9 mouse cellular contexts compared by ENCODE assay signal in the genomic region with DNA sequence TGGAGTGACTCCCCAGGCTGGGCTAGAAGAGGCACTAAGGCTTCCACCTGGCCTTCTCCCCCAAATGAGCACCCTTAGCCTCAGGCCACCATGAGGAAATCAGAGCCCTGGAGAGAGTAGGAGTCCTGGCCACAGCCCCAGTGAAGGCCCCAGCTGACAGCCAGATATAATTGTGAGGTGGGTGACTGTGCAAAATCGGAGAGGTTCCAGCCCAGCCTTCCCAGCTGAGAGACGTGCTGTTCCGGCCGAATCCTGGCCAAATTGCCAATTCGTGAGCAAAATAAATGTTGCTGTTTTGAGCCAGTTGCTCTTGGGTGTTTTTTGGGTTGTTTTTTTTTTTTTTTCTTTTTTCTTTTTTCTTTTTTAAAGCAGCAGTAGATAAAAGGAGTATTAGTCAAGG.
DNase-seq lines count a peak whose midpoint lies in the region; ATAC-seq lines count a peak whose summit lies in the region.
"Had no signal": no experiment of that assay in that cellular context is flagged by ENCODE, and none has a peak within 500 bp of the region (broad histone marks: within the 10 kb centered on the region; RNA-seq: fewer than 3 reads in every experiment).

No protein-coding gene starts in this region.

- ATAC-seq in megakaryocyte-erythroid progenitor cell, adult 5-6 weeks (replicated peaks; ENCODE audit: low FRiP score, low TSS enrichment, poor library complexity, severe bottlenecking): no peak

- DNase-seq in heart, postnatal 25 days (ENCODE audit: low spot score): peak; percentile 6
- DNase-seq in heart, postnatal 4 days: no peak
- peak; percentile 20 to 57 for DNase-seq in frontal cortex, adult 2 months (ENCODE audit: extremely low spot score in 1 of 2, low spot score in 1 of 2)
- DNase-seq in layer of hippocampus, adult 18-20 months (ENCODE audit: low spot score in 2 of 2): peak; percentile 36 to 61
- peak; percentile 23 for DNase-seq in lung, postnatal 36 days
- DNase-seq in c-Kit-positive CD71-positive TER-119-positive erythroid progenitor cells, embryonic 14.5 days (ENCODE audit: low spot score): no peak
- DNase-seq: embryo, embryonic 11 days; thymus, postnatal 4 days had no signal

- intact Hi-C loops in heart, postnatal 25 days (cut with DNase I): no loop called here

Comparison
In these comparisons a context has a peak if more than half of its experiments do, and no peak if none do; other contexts are left out.
1. DNase-seq: peak in heart, postnatal 25 days (single experiment), frontal cortex, adult 2 months (2 of 2), layer of hippocampus, adult 18-20 months (2 of 2) and lung, postnatal 36 days (single experiment); none in heart, postnatal 4 days (single experiment) and c-Kit-positive CD71-positive TER-119-positive erythroid progenitor cells, embryonic 14.5 days (single experiment).